7 mouse cellular contexts compared by ENCODE assay signal in the genomic region with DNA sequence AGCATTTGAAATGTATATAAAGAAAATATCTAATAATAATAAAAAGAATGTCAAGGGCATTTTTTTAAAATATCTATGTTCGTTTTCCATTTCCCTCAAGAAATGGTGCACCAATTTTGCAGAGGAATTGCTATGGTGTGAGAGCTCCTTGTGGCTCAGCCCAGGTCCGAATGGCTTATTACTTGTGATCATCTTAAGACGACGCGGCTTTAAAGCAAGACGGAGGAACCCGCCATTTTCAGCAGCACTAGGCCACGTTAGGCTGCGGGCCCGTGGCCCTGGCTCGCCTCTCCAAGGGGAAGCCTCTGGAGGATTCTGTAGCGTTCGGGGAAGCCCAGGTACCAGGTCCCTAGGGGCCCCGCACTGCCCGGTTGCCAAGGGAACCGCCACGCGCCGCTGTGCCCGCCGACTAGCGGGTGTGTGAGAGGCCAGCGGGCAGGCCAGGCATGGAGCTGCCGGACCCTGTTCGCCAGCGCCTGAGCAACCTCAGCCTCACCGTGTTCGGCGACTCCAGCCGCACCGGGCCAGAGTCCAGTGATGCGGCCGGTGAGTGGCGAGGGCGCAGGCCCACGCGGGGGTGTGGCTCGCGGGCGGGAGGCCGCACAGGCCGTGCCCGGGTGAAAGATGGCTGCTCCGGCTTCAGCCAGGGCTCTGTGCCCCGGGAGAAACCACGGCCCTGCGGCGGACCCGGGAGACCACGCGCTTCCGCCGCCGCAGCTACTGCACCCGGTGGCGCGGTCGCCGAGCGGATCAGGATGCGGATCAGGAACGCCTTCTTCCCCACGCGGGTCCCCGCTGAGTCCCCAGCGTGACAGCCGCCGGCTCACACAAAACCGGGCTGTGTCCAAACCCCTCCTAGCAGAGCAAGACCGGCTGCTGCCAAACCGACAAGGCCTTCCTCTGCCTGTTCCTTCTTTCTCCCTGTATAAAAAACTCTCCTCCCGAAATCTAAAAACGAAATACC. TPM values are rescaled to one million over a fixed set of nuclear protein-coding genes. Genes with fewer than 3 reads are reported as not detected.
DNase-seq lines count a peak whose midpoint lies in the region; ATAC-seq lines count a peak whose summit lies in the region.

A gene (plus strand): TSS at position 51 of the 964 bp plus-strand sequence.

- H3K4me1 ChIP-seq in embryonic facial prominence, embryonic 10.5 days = 0 out of 2 replicates have a peak, but pooled peaks cover 5% of the 10 kb centered on the region
- peaks cover 6% of the 10 kb centered on the region for H3K4me1 ChIP-seq in limb, embryonic 10.5 days
- H3K4me1 ChIP-seq in midbrain, embryonic 12.5 days = no peaks in the 10 kb centered on the region

- peak within 1 kb of the TSS; percentile 68 for H3K4me2 ChIP-seq in midbrain, embryonic 12.5 days (replicated peaks)

- DNase-seq in adrenal gland, postnatal 25 days = peak; percentile 96
- peak; percentile 87 for DNase-seq in embryonic facial prominence, embryonic 10.5 days (ENCODE audit: low spot score)
- peak; percentile 99 for DNase-seq in heart, adult 11 months
- DNase-seq in kidney, adult 18-20 months = peak; percentile 96
- peak; percentile 88 for DNase-seq in limb, embryonic 10.5 days (ENCODE audit: low spot score)
- peak; percentile 73 for DNase-seq in skeletal muscle tissue, adult 2 months (ENCODE audit: low read depth, low spot score)

- H3K4me3 ChIP-seq in embryonic facial prominence, embryonic 10.5 days = peak within 1 kb of the TSS; percentile 86
- peak within 1 kb of the TSS; percentile 84 for H3K4me3 ChIP-seq in limb, embryonic 10.5 days
- H3K4me3 ChIP-seq in midbrain, embryonic 12.5 days = peak within 1 kb of the TSS; percentile 69

- peak within 1 kb of the TSS; percentile 98 for H3K27ac ChIP-seq in embryonic facial prominence, embryonic 10.5 days (replicated peaks)
- peak within 1 kb of the TSS; percentile 99 for H3K27ac ChIP-seq in limb, embryonic 10.5 days
- H3K27ac ChIP-seq in midbrain, embryonic 12.5 days (replicated peaks) = peak within 1 kb of the TSS; percentile 92

- no peaks in the 10 kb centered on the region for H3K27me3 ChIP-seq in embryonic facial prominence, embryonic 10.5 days (replicated peaks; ENCODE audit: low read depth, poor library complexity, severe bottlenecking)
- H3K27me3 ChIP-seq in limb, embryonic 10.5 days (ENCODE audit: low read depth, poor library complexity, severe bottlenecking) = no peaks in the 10 kb centered on the region
- no peaks in the 10 kb centered on the region for H3K27me3 ChIP-seq in midbrain, embryonic 12.5 days

- H3K9ac ChIP-seq in midbrain, embryonic 12.5 days (replicated peaks) = peak within 1 kb of the TSS; percentile 81

- 0 out of 2 replicates have a peak, but pooled peaks cover 3% of the 10 kb centered on the region for H3K9me3 ChIP-seq in embryonic facial prominence, embryonic 10.5 days
- no peaks in the 10 kb centered on the region for H3K9me3 ChIP-seq in limb, embryonic 10.5 days (replicated peaks)
- peaks cover 3% of the 10 kb centered on the region for H3K9me3 ChIP-seq in midbrain, embryonic 12.5 days

- peaks cover 6% of the 10 kb centered on the region; the same call in 1 of the 2 replicates for H3K36me3 ChIP-seq in embryonic facial prominence, embryonic 10.5 days (replicated peaks)
- H3K36me3 ChIP-seq in limb, embryonic 10.5 days = peaks cover 4% of the 10 kb centered on the region; the same call in 1 of the 2 replicates
- H3K36me3 ChIP-seq in midbrain, embryonic 12.5 days = peaks cover 5% of the 10 kb centered on the region; the same call in 1 of the 2 replicates

- under 1% methylated on average over 73 of the region's 73 CpGs for WGBS in embryonic facial prominence, embryonic 10.5 days
- under 1% methylated on average over 70 of the region's 73 CpGs for WGBS in limb, embryonic 10.5 days
- WGBS in midbrain, embryonic 12.5 days = under 1% methylated on average over 71 of the region's 73 CpGs

- ATAC-seq in midbrain, embryonic 12.5 days (ENCODE audit: low FRiP score, low read depth) = peak; percentile 94

RNA-seq across cellular contexts. Expression of the gene that starts here (rescaled TPM):
- 2.4 and 3.0 TPM in 2 replicates for total RNA-seq in adrenal gland, postnatal 25 days (2021)
- 13.2 and 13.9 TPM in 2 replicates for polyA plus RNA-seq in embryonic facial prominence, embryonic 10.5 days (2016; fragmentation: Nextera tagmentation; extraction: Ambion mirVana)
- 12.7 and 16.7 TPM in 2 replicates for polyA plus RNA-seq in limb, embryonic 10.5 days (2016; fragmentation: Nextera tagmentation; extraction: Ambion mirVana)
- polyA plus RNA-seq in midbrain, embryonic 12.5 days (2016; fragmentation: Nextera tagmentation; extraction: Ambion mirVana) = 15.1 and 16.0 TPM in 2 replicates

Comparison
In these comparisons a context has a peak if more than half of its experiments do, and no peak if none do; other contexts are left out.
1. Peak in every context shown above with its lines: DNase-seq, ATAC-seq, H3K4me3 ChIP-seq and H3K27ac ChIP-seq.